Mouse (Mus musculus) megakaryocyte, embryonic 14.5 days (primary cell): ENCODE data around the gene Pdcd1. TPM values are rescaled to one million over a fixed set of nuclear protein-coding genes. Genes with fewer than 3 reads are reported as not detected.

Experiments
- H3K27me3 ChIP-seq: replicated peaks from 2 replicates; pipeline ENCODE3; 2012; ENCODE audit warnings: inconsistent platforms
- H3K36me3 ChIP-seq: replicated peaks from 2 replicates; pipeline ENCODE3; 2012; ENCODE audit warnings: low read length, inconsistent platforms, mixed read lengths
- H3K4me1 ChIP-seq: 2 replicates; pipeline ENCODE4 v1.6.1; 2012; ENCODE audit warnings: inconsistent platforms
- H3K4me3 ChIP-seq: replicated peaks from 2 replicates; pipeline ENCODE3; 2012; ENCODE audit warnings: moderate library complexity, mild to moderate bottlenecking, inconsistent platforms
- H3K9me3 ChIP-seq: 2 replicates; pipeline ENCODE4 v1.6.1; 2012; ENCODE audit warnings: inconsistent platforms
- FLI1 ChIP-seq: IDR thresholded peaks from 2 replicates; pipeline ENCODE4 v1.6.1; 2012; ENCODE audit warnings: low read length, inconsistent platforms, mixed read lengths
- GATA1 ChIP-seq: IDR thresholded peaks from 3 replicates; pipeline ENCODE4 v1.6.1; 2012; ENCODE audit warnings: mixed read lengths, low read length, inconsistent platforms, borderline replicate concordance
- polyA plus RNA-seq: library from polyadenylated mRNA; stranded (reverse); fragments of >175 nt; gene quantifications from 2 replicates; pipeline ENCODE4 v1.2.3, GENCODE M21; 2012; ENCODE audit warnings: low replicate concordance; ENCODE audit not compliant: insufficient read depth

Gene Pdcd1
- polyA plus RNA-seq, result 0.15 TPM in 1 of 2 replicates, not detected in the other

DNA sequence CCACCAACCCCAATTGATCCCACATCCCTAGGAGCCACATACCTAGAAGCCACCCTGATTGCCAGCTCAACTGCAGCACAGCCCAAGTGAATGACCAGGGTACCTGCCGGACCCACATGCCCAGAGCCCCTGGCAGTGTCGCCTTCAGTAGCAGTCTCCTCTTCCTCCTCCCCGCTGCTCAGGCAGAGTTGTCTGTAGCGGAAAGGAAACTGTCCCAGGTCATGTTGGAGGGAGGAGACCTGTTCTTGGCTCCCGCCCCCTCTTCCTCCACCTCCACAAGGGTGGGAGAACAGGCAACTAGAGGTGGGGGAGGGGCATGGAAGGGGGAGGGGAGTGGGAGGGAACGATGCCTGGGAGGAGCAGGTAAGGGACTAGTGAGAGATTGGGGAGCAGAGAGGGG lies at the start of gene Pdcd1:
Pdcd1 (minus strand) TSS at position 181 of the 400 bp plus-strand sequence.
- Histone ChIP-seq H3K4me1 (no peaks in the 10 kb centered on the region), H3K36me3 (no peaks in the 10 kb centered on the region), H3K27me3 (peaks cover 48% of the 10 kb centered on the region), H3K4me3 (no peak within 1 kb of the TSS), H3K9me3 (no peaks in the 10 kb centered on the region)
- no peak for TF ChIP-seq FLI1
- TF ChIP-seq GATA1, result no peak

DNA sequence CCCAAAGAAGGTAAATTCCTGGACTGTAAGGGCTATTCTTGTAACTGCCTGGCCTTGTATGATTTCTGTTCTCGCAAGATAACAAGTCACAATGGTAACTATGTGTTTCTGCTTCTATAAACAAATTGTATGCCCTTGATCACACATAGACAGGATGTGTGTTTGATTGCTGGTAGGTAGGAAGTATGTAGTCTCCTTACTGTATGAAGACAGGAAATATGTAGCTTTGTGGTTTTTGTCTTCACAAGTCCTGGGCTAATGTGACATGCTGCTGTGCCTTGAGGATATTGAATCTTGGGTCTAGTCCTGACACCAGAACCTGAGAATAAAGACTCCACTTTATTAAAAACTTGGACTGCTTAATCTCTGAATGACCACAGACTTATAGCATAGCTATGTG lies 39.4 kb upstream of the Pdcd1 start:
- TF ChIP-seq FLI1 (no peak), GATA1 (no peak)
- H3K36me3 ChIP-seq, result no peaks in the 10 kb centered on the region
- H3K4me3 ChIP-seq, result no peak overlapping the region
- H3K4me1 ChIP-seq, result no peaks in the 10 kb centered on the region; the same call in 1 of the 2 replicates
- no peaks in the 10 kb centered on the region for H3K9me3 ChIP-seq
- H3K27me3 ChIP-seq, result no peaks in the 10 kb centered on the region

DNA sequence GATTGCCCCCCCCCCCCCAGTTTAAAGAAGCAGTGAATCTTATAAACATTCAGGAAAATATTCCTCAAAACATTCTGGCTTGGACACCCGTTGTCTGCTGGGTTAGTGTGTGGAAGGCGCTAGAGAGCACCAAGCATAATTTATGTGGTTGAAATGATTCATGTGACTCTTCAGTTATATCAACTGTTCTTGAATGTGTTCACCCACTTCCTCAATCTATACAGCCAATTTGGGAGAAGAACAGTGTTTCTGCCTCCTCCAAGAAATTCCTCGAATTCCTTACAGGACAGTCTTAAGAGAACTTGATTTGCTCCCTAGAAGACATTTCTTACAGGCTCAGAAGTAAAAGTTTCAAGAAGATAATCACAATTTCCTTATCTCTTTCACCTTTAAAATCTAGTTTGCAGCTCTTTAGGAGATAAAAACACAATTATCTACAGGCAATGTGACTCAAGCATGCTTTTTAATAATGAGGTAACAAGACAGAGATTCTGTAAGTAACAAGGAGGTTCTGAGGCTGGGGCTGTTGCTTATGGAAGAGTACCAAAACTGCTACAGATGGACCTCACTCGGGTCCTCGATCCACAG lies 34.1 kb upstream of the Pdcd1 start:
- Histone ChIP-seq H3K36me3 (no peaks in the 10 kb centered on the region), H3K4me3 (no peak overlapping the region), H3K27me3 (peaks cover 3% of the 10 kb centered on the region)

DNA sequence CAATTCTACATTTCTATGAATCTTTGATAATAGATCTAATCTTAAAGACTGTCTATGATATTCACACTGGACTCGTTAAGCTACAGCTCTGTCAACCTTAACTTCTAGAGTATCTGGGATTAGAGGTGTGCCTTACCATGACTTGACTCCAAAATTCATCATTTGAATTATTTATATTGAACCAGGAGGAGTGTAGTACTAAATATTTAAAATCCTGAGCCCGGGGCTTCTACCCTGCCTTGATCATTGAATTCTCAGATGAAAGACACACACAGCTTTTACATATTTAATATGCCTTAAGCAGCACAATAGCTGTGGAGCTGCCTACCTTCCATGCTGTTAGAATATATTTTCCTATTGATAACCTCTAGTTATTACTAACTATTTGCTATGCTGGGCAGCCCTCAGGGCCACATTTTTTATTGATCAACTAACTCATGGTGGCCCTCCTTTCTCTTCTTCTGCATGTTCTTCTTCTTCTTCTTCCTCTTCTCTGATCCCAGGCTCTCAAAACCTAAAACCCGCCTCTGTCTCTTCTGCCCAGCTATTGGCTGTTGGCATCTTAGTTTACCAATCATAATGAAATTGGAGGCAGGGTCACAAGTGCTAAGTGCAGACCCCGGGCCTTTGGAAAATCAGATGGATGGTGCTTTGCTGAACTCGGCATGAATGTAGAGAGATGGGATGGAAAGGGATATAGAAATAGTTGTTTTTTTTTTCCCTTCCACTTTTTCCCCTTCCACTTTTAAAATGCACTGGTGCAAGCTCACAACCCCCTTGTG lies 33.2 kb upstream of the Pdcd1 start:
- no peaks in the 10 kb centered on the region for H3K9me3 ChIP-seq
- H3K27me3 ChIP-seq, result peaks cover 10% of the 10 kb centered on the region
- no peaks in the 10 kb centered on the region for H3K36me3 ChIP-seq
- no peaks in the 10 kb centered on the region for H3K4me1 ChIP-seq
- no peak for TF ChIP-seq GATA1
- no peak for TF ChIP-seq FLI1
- H3K4me3 ChIP-seq, result no peak overlapping the region

More for the DNA sequence above, 34.1 kb upstream of the Pdcd1 start:
- Histone ChIP-seq H3K9me3 (no peaks in the 10 kb centered on the region), H3K4me1 (no peaks in the 10 kb centered on the region)
- TF ChIP-seq FLI1, result no peak
- TF ChIP-seq GATA1, result no peak

DNA sequence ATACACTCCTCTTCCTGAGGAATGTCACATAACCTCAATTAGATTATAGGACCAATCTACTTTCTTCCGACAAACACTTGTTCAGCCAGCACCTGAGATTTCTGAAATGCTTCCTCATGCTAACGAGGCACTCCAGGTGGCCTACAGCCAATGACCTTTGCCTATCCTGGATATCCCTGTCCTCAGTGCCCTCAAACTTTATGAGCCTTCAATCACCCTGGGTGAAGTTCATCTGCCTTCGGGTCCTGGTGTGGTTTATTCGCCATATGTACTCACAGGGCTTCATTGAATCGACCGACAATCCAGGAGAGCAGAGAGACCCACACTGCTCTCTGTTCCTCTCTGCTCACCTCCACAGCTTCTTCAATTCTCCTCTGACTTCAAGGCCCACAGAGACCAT lies 29.4 kb upstream of the Pdcd1 start:
- H3K36me3 ChIP-seq, result no peaks in the 10 kb centered on the region
- H3K9me3 ChIP-seq, result no peaks in the 10 kb centered on the region
- H3K4me3 ChIP-seq, result no peak overlapping the region
- H3K27me3 ChIP-seq, result peaks cover 17% of the 10 kb centered on the region
- TF ChIP-seq FLI1, result no peak
- no peak for TF ChIP-seq GATA1
- H3K4me1 ChIP-seq, result peaks cover 9% of the 10 kb centered on the region; the same call in 1 of the 2 replicates

DNA sequence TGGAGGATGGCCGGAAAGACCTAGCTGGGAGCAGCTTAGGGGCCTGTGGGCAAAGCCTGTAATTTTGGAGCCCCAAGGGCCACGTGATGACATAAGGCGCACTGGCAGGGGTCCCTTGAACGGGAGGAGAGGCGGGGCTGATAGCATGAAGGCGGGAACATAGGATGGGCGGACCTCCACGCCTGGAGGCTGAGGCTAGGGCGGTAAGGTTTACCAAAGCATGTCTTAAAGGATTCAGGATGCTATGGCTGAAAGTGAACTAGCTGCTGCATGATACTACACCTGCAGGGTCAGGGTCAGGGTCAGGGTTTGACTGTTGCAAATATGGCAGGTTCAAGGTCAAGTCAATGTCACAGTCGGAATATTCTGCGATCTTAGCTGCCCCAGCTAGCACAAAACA lies 28.8 kb upstream of the Pdcd1 start:
- Histone ChIP-seq H3K36me3 (no peaks in the 10 kb centered on the region), H3K4me1 (peaks cover 9% of the 10 kb centered on the region; the same call in 1 of the 2 replicates), H3K27me3 (peaks cover 17% of the 10 kb centered on the region), H3K9me3 (no peaks in the 10 kb centered on the region), H3K4me3 (no peak overlapping the region)
- TF ChIP-seq FLI1 (no peak), GATA1 (no peak)

DNA sequence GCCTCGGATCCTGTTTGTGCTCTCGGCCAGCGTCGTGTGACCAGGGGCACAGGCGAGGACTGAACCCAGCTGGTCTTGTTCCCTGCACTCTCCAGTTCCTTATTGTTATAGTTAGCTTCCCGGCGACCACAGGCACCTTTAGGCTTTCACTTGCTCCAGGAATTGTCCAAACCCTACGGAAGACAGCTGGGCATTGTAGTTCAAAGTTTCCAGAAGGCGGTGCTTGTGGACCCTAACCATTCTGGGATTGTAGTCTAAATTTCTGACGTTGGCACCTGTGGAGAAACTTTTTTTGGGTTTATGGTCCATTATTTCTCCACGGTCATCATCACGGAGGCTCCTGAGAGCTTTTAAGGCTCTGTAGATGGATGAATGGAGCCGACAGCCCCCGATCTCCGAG lies 28.4 kb upstream of the Pdcd1 start:
- H3K4me3 ChIP-seq, result no peak overlapping the region
- TF ChIP-seq FLI1 (no peak), GATA1 (no peak)
- peaks cover 17% of the 10 kb centered on the region for H3K27me3 ChIP-seq
- H3K9me3 ChIP-seq, result no peaks in the 10 kb centered on the region
- no peaks in the 10 kb centered on the region for H3K36me3 ChIP-seq
- H3K4me1 ChIP-seq, result peaks cover 9% of the 10 kb centered on the region; the same call in 1 of the 2 replicates

DNA sequence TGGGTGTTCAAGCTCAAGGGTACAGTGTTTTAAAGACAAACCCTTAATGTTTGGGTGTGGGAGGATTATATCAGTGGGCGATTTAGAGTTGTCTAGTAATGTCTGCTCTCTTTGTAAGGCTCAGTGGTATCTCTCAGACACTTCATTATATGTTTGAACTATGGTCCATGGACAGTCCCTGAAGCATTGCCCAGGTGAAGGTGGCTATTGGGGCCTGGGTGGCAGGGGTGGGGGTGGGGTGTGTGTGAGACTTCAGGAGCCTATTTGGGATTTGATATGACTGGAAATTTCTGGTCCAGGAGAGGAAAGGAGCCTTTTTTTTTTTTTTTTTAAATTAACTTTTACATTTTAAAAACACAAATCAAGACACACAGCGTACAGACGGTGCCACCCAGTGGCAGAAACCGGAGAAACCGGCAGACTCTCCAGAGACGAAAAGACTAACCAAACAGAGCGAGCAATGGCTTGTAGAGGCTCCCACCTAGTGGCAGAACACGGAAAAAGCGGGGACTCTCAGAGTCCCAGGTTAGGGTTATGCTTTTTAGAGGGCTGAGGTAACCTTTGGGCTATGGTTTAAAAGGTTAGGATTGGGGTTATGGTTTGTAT lies 26.6 kb upstream of the Pdcd1 start:
- H3K4me3 ChIP-seq, result no peak overlapping the region
- no peaks in the 10 kb centered on the region for H3K9me3 ChIP-seq
- TF ChIP-seq FLI1, result no peak
- no peak for TF ChIP-seq GATA1
- no peaks in the 10 kb centered on the region for H3K36me3 ChIP-seq
- peaks cover 20% of the 10 kb centered on the region for H3K4me1 ChIP-seq
- peaks cover 17% of the 10 kb centered on the region for H3K27me3 ChIP-seq

DNA sequence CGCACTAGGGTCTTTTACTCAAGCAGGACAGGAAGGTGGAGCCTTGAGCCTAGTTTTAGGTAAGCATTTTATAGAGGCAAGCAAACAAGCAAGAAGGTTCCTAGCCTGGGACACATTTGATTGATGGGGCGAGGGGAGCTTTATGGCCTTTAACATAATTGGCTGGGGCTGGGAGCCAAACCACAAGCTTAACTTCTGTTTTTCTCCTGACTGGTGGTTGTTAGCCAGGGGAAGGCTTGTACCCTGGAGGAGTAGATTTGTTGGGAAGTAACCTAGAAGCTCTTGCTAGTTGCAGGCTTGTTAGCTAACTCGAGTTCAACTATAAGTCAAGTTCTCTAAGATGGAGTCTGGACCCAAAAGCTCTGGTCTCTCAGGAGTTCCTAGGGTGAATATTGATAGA lies 26.0 kb upstream of the Pdcd1 start:
- Histone ChIP-seq H3K36me3 (no peaks in the 10 kb centered on the region), H3K27me3 (peaks cover 17% of the 10 kb centered on the region), H3K4me3 (no peak overlapping the region), H3K4me1 (peaks cover 20% of the 10 kb centered on the region), H3K9me3 (no peaks in the 10 kb centered on the region)
- TF ChIP-seq GATA1, result no peak
- TF ChIP-seq FLI1, result no peak

DNA sequence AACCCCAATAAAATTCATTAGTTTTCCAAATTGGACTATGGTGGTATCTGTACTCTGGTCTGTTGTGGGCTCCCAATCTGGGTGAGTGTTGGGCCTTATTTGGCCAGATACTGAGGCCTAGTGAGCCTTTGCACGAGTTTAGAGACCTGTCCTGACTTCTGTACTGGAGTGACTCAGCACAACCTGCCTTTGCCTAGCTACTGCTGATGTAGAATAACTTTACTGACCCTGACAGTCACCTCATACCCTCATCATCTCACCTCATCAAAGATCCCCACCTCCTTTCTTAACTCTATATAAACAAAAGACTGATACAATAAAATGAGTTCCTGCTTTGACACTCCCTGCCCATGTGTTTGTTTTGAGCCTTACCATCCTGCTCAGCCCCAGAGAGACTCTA lies 24.3 kb upstream of the Pdcd1 start:
- TF ChIP-seq FLI1 (no peak), GATA1 (no peak)
- peaks cover 20% of the 10 kb centered on the region for H3K4me1 ChIP-seq
- H3K4me3 ChIP-seq, result no peak overlapping the region
- no peaks in the 10 kb centered on the region for H3K36me3 ChIP-seq
- peaks cover 14% of the 10 kb centered on the region for H3K27me3 ChIP-seq
- no peaks in the 10 kb centered on the region for H3K9me3 ChIP-seq
